Mouse (Mus musculus) neural tube, embryonic 13.5 days (tissue): ENCODE data around the gene Ankrd45. TPM values are rescaled to one million over a fixed set of nuclear protein-coding genes. Genes with fewer than 3 reads are reported as not detected.

Experiments
- ATAC-seq: fragments of 200-750 bp; cut with Nextera tagmentation; 2 replicates; pipeline ENCODE4 v1.8.0; 2017; ENCODE audit warnings: low read depth, mild to moderate bottlenecking, moderate TSS enrichment, moderate library complexity
- H3K27ac ChIP-seq: fragments of 300-500 bp; sonication (generic); replicated peaks from 2 replicates; pipeline ENCODE4 v1.5.1; 2015; ENCODE audit warnings: moderate library complexity, mild to moderate bottlenecking, inconsistent platforms
- H3K27me3 ChIP-seq: fragments of 300-500 bp; sonication (generic); 2 replicates; pipeline ENCODE4 v1.6.1; 2015; ENCODE audit warnings: mild to moderate bottlenecking, inconsistent platforms
- H3K36me3 ChIP-seq: fragments of 300-500 bp; sonication (generic); 2 replicates; pipeline ENCODE4 v1.6.1; 2015; ENCODE audit warnings: mild to moderate bottlenecking, inconsistent platforms
- H3K4me1 ChIP-seq: fragments of 300-500 bp; sonication (generic); replicated peaks from 2 replicates; pipeline ENCODE4 v1.6.1; 2015; ENCODE audit warnings: inconsistent platforms
- H3K4me2 ChIP-seq: fragments of 300-500 bp; sonication (generic); 2 replicates; pipeline ENCODE4 v1.6.1; 2015; ENCODE audit warnings: inconsistent platforms, mild to moderate bottlenecking, moderate library complexity
- H3K4me3 ChIP-seq: fragments of 300-500 bp; sonication (generic); 2 replicates; pipeline ENCODE4 v1.5.1; 2015; ENCODE audit warnings: mild to moderate bottlenecking, inconsistent platforms
- H3K9ac ChIP-seq: fragments of 300-500 bp; sonication (generic); 2 replicates; pipeline ENCODE4 v1.6.1; 2015; ENCODE audit warnings: moderate library complexity, mild to moderate bottlenecking, inconsistent platforms
- H3K9me3 ChIP-seq: fragments of 300-500 bp; sonication (generic); 2 replicates; pipeline ENCODE4 v1.6.1; 2016; ENCODE audit warnings: inconsistent platforms
- WGBS: fragments of 180-500 bp; shearing (Covaris S2); methylation state at CpG from one replicate; pipeline ENCODE4 v1.1.7; 2015; 5-methylcytosine and 5-hydroxymethylcytosine counted together
- polyA plus RNA-seq: library from polyadenylated mRNA; unstranded; fragments of >200 nt; fragmentation: Nextera tagmentation; extraction: Ambion mirVana; gene quantifications from 2 replicates; pipeline ENCODE4 v1.2.1, GENCODE M21; 2015

Gene Ankrd45
- 11.0 and 12.5 TPM in 2 replicates for polyA plus RNA-seq

GRCm38 (mm10) chr1:161142531-161143159 is at the start of gene Ankrd45:
Ankrd45 (plus strand) TSS chr1:161142691.
- Histone ChIP-seq H3K9me3 (no peaks in the 10 kb centered on the region), H3K27me3 (no peaks in the 10 kb centered on the region), H3K36me3 (no peaks in the 10 kb centered on the region), H3K4me3 (peak within 1 kb of the TSS; percentile 47), H3K4me2 (peak within 1 kb of the TSS; percentile 68), H3K4me1 (peaks cover 7% of the 10 kb centered on the region; the same call in 1 of the 2 replicates), H3K27ac (no peak within 1 kb of the TSS), H3K9ac (peak within 1 kb of the TSS; percentile 62)
- peak; percentile 97 for ATAC-seq
- 6% methylated on average over 33 of the region's 33 CpGs for WGBS

- Histone ChIP-seq H3K4me2 (no peak overlapping the region), H3K4me1 (no peaks in the 10 kb centered on the region), H3K36me3 (peaks cover 54% of the 10 kb centered on the region), H3K27ac (no peak overlapping the region), H3K27me3 (no peaks in the 10 kb centered on the region), H3K9ac (no peak overlapping the region), H3K9me3 (no peaks in the 10 kb centered on the region), H3K4me3 (no peak overlapping the region)
- no peak for ATAC-seq
- WGBS = 96% methylated on average over 4 of the region's 4 CpGs
Measured at GRCm38 (mm10) chr1:161099721-161100405, 42.6 kb upstream of the Ankrd45 start.

GRCm38 (mm10) chr1:161103842-161104241 is 38.6 kb upstream of the Ankrd45 start:
- WGBS = 71% methylated on average over 1 of the region's 1 CpGs
- no peak overlapping the region for H3K4me3 ChIP-seq
- H3K4me2 ChIP-seq = no peak overlapping the region
- no peaks in the 10 kb centered on the region for H3K9me3 ChIP-seq
- peaks cover 52% of the 10 kb centered on the region for H3K36me3 ChIP-seq
- H3K4me1 ChIP-seq = no peaks in the 10 kb centered on the region
- no peak overlapping the region for H3K27ac ChIP-seq
- no peak overlapping the region for H3K9ac ChIP-seq
- no peaks in the 10 kb centered on the region for H3K27me3 ChIP-seq
- ATAC-seq = no peak

GRCm38 (mm10) chr1:161109216-161109615 is 33.3 kb upstream of the Ankrd45 start:
- no peak overlapping the region for H3K4me3 ChIP-seq
- H3K27ac ChIP-seq = no peak overlapping the region
- H3K9me3 ChIP-seq = no peaks in the 10 kb centered on the region
- ATAC-seq = no peak
- no peak overlapping the region for H3K4me2 ChIP-seq
- WGBS = 88% methylated on average over 8 of the region's 8 CpGs
- peaks cover 30% of the 10 kb centered on the region for H3K36me3 ChIP-seq
- H3K4me1 ChIP-seq = no peaks in the 10 kb centered on the region
- no peaks in the 10 kb centered on the region for H3K27me3 ChIP-seq
- H3K9ac ChIP-seq = no peak overlapping the region

GRCm38 (mm10) chr1:161114591-161114990 is 27.9 kb upstream of the Ankrd45 start:
- no peak overlapping the region for H3K4me2 ChIP-seq
- no peaks in the 10 kb centered on the region for H3K4me1 ChIP-seq
- peaks cover 2% of the 10 kb centered on the region; the same call in 1 of the 2 replicates for H3K36me3 ChIP-seq
- H3K9ac ChIP-seq = no peak overlapping the region
- no peak overlapping the region for H3K27ac ChIP-seq
- H3K27me3 ChIP-seq = no peaks in the 10 kb centered on the region
- H3K4me3 ChIP-seq = no peak overlapping the region
- no peaks in the 10 kb centered on the region for H3K9me3 ChIP-seq
- no peak for ATAC-seq

- no peak overlapping the region for H3K27ac ChIP-seq
- H3K27me3 ChIP-seq = no peaks in the 10 kb centered on the region
- H3K9ac ChIP-seq = no peak overlapping the region
- H3K36me3 ChIP-seq = peaks cover 8% of the 10 kb centered on the region
- no peak overlapping the region for H3K4me2 ChIP-seq
- no peaks in the 10 kb centered on the region for H3K9me3 ChIP-seq
- 93% methylated on average over 10 of the region's 10 CpGs for WGBS
- H3K4me1 ChIP-seq = no peaks in the 10 kb centered on the region
- no peak for ATAC-seq
- H3K4me3 ChIP-seq = no peak overlapping the region
Measured at GRCm38 (mm10) chr1:161122661-161123418, 19.7 kb upstream of the Ankrd45 start.

GRCm38 (mm10) chr1:161126461-161126860 is 16.0 kb upstream of the Ankrd45 start:
- Histone ChIP-seq H3K4me2 (no peak overlapping the region), H3K4me1 (peaks cover 16% of the 10 kb centered on the region), H3K9ac (no peak overlapping the region), H3K4me3 (no peak overlapping the region), H3K27me3 (no peaks in the 10 kb centered on the region), H3K27ac (no peak overlapping the region), H3K9me3 (no peaks in the 10 kb centered on the region), H3K36me3 (peaks cover 5% of the 10 kb centered on the region)
- no peak for ATAC-seq
- 82% methylated on average over 1 of the region's 1 CpGs for WGBS

- peak; percentile 98 for ATAC-seq
- Histone ChIP-seq H3K9ac (peak within 1 kb of the TSS; percentile 95), H3K4me2 (peak within 1 kb of the TSS; percentile 93), H3K36me3 (peaks cover 5% of the 10 kb centered on the region), H3K27ac (peak within 1 kb of the TSS; percentile 86), H3K27me3 (peaks cover 12% of the 10 kb centered on the region; the same call in 1 of the 2 replicates), H3K9me3 (no peaks in the 10 kb centered on the region), H3K4me1 (peaks cover 16% of the 10 kb centered on the region), H3K4me3 (peak within 1 kb of the TSS; percentile 96)
- WGBS = 2% methylated on average over 41 of the region's 41 CpGs
Measured at GRCm38 (mm10) chr1:161130726-161131664, 11.5 kb upstream of the Ankrd45 start, which contains the start of gene Klhl20. Klhl20 (minus strand) TSS chr1:161131511.

GRCm38 (mm10) chr1:161139496-161139895 is 3.0 kb upstream of the Ankrd45 start:
- Histone ChIP-seq H3K9me3 (no peaks in the 10 kb centered on the region), H3K4me1 (peaks cover 7% of the 10 kb centered on the region; the same call in 1 of the 2 replicates), H3K27me3 (peaks cover 3% of the 10 kb centered on the region; the same call in 1 of the 2 replicates), H3K36me3 (no peaks in the 10 kb centered on the region), H3K27ac (no peak overlapping the region), H3K4me2 (no peak overlapping the region), H3K4me3 (no peak overlapping the region), H3K9ac (no peak overlapping the region)
- ATAC-seq = no peak
- WGBS = 90% methylated on average over 2 of the region's 2 CpGs

GRCm38 (mm10) chr1:161140026-161140762 is 2.3 kb upstream of the Ankrd45 start:
- no peaks in the 10 kb centered on the region for H3K27me3 ChIP-seq
- H3K4me2 ChIP-seq = no peak overlapping the region
- no peaks in the 10 kb centered on the region for H3K36me3 ChIP-seq
- peaks cover 7% of the 10 kb centered on the region; the same call in 1 of the 2 replicates for H3K4me1 ChIP-seq
- H3K9ac ChIP-seq = no peak overlapping the region
- H3K27ac ChIP-seq = no peak overlapping the region
- ATAC-seq = no peak
- H3K4me3 ChIP-seq = no peak overlapping the region
- no peaks in the 10 kb centered on the region for H3K9me3 ChIP-seq
- WGBS = 84% methylated on average over 9 of the region's 9 CpGs

- H3K4me3 ChIP-seq = peak overlapping the region; percentile 47
- H3K4me1 ChIP-seq = peaks cover 7% of the 10 kb centered on the region; the same call in 1 of the 2 replicates
- H3K9ac ChIP-seq = peak overlapping the region; percentile 62; the same call in 1 of the 2 replicates
- ATAC-seq = no peak
- no peaks in the 10 kb centered on the region for H3K27me3 ChIP-seq
- 91% methylated on average over 7 of the region's 7 CpGs for WGBS
- no peak overlapping the region for H3K27ac ChIP-seq
- no peaks in the 10 kb centered on the region for H3K36me3 ChIP-seq
- H3K9me3 ChIP-seq = no peaks in the 10 kb centered on the region
- H3K4me2 ChIP-seq = peak overlapping the region; percentile 68
Measured at GRCm38 (mm10) chr1:161143216-161143615, 725 bp downstream of the Ankrd45 start.
